Mouse (Mus musculus): ENCODE results near the gene Dock4. TPM values are rescaled to one million over a fixed set of nuclear protein-coding genes. Genes with fewer than 3 reads are reported as not detected.

Dock4 gene
- total RNA-seq, 2 experiments from 2014 or later: 11.7 to 12.9 TPM

- intact Hi-C loops (cut with DNase I): no loop called here
- DNase-seq (ENCODE audit: low spot score): no peak
Measured at GRCm38 (mm10) chr12:40894695-40895094, 448.9 kb downstream of the Dock4 start.

Other genes with a start within 250 kb of the Dock4 start
- gene Lsmem1, start 246.5 kb upstream of the Dock4 start, total RNA-seq (2021): 10 to 100 TPM; 40.6 to 43.2 TPM
- gene Ifrd1, start 197.4 kb upstream of the Dock4 start, total RNA-seq (2021): 10 to 100 TPM; 75.2 to 75.9 TPM
- 10 to 100 TPM; 11.0 to 11.7 TPM for gene Zfp277, start 50 bp upstream of the Dock4 start, total RNA-seq (2021)

Data from heart, postnatal 25 days (tissue).